Mouse (Mus musculus): ENCODE results near the gene Hoxc4. TPM values are rescaled to one million over a fixed set of nuclear protein-coding genes. Genes with fewer than 3 reads are reported as not detected.
A peak's percentile ranks its signal among the peaks of the same experiment; 100 is the strongest.

Gene Hoxc4
- total RNA-seq, 2 experiments from 2014 or later, result 5.9 to 6.6 TPM

DNA sequence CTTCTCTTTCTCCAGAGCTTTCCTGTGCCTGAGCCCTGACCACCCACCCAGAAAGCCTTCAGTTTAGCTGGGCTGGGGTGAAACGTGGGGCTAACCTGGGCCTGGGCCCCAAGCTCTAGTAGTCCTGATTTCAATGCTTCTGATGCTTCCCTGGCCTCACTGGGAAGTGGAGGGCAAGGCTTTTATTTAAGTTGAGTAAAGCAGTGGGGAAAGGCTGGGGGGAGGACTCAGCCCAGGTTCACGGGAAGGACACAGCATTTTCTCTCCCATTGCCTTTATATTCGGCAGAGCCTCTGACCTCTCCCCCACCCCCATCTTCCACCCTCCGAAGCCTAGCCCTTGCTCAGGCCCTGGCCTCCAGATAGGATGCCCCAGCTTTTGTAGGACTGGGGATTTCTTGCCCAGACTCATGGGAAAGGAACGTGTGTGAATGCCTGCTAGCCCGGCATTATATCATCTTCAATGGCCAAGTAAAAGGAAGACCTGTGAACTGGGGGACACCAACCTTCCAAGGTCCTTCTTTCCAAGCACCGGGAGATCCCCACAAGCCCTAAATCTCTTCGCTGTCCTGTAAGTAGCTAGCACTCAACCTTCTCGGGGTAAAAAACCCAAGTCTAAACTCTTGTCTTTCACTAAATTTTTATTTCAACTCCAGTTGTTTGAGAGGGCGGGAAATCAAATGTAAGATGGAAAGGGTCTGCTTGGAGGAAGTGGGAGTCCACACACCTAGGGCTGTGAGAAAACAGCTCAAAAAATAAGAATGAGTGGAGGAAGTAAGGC lies 20.2 kb downstream of the Hoxc4 start:
- no peak for DNase-seq

GRCm38 (mm10) chr15:103039609-103040008 lies 20.9 kb downstream of the Hoxc4 start:
- DNase-seq, result no peak

DNA sequence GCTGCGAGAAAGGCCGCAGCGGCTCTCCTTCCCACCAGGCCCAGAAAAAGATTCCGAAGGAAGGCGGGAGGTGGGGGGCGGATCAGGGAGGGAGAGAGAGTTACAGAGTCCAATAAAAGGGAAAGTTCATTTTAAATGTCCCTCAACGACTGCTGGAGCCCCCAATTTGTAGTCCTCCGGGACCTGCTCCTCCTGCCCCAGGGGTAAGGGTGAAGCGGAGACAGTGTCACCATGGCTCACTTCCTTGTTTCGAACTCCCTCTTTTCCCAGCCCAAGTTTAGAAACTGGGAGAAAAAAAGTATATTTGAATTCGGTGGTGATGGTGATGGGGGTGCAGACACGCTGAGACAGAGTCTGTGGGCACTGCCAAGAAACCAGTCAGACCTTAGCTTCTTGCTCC lies 21.9 kb downstream of the Hoxc4 start:
- DNase-seq, result peak in 1 of 2 experiments; percentile 13

DNA sequence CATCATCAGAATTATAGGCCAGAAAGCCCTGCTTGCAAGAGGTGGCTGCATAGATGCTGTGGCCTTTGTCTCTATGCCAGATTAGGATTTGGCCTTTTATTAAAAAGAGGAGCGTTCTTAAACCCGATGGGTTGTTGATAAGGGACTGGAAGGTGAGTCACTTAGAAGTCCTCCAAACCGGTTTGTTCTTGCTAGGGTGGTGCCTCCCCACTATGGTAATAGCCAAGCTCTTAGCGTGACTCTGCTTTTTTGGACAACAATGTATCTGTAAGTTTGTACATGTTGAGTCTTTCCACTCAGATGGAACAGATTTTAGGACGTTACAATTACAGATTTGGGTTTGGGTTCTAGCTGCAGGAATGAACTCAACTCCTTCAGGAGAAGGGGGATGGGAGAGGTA lies 22.9 kb downstream of the Hoxc4 start:
- no peak for DNase-seq

DNA sequence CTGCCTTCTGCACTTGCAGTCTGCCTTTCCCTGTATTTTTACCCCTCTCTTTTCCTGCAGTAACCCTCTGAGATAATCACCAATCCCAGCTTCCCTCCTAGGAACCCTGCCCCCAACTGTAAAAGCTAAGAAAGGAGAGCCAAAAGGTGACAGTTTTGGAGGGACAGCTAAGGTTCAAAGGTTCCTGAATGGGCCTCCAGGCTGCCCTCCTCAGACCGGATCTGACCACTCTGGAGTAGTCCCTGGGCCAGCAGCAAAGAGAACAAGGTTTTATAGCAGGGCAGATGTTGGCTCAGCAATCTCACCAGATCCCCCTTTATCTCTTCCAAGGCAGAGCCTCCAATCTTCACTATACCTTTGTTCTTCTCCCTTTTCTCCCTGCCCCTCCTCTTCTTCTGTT lies 23.5 kb downstream of the Hoxc4 start:
- DNase-seq, result no peak

- no peak for DNase-seq
Measured at GRCm38 (mm10) chr15:103051670-103052069, 32.9 kb downstream of the Hoxc4 start.

- DNase-seq, result no peak
Measured at GRCm38 (mm10) chr15:103053210-103053609, 34.5 kb downstream of the Hoxc4 start.

- no peak for DNase-seq
Measured at GRCm38 (mm10) chr15:103056396-103056795, 37.7 kb downstream of the Hoxc4 start.

DNA sequence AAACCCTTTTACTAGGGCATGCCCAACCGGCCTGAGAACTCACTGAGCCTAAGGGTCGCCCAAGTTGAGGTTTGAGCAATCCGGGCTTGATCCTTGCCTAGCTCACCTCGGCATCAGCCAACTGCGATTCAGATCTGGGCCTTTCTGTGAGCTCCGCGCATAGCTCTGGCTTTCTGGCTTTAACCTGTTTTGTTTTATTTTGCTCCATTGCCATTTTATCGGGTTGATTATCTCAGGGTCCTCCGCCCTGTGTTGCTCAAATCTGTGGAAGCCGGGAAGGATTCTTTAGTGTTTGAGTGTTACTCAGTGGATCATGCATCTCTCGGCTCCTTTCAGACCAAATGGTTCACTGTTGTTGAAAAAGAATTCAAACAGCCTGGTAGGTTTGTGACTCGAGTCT lies 40.0 kb downstream of the Hoxc4 start:
- peak in 1 of 2 experiments; percentile 15 for DNase-seq

GRCm38 (mm10) chr15:103059393-103059992 lies 40.8 kb downstream of the Hoxc4 start:
- DNase-seq, result no peak

GRCm38 (mm10) chr15:103060021-103060340 lies 41.2 kb downstream of the Hoxc4 start:
- peak in 1 of 2 experiments; percentile 13 for DNase-seq

DNA sequence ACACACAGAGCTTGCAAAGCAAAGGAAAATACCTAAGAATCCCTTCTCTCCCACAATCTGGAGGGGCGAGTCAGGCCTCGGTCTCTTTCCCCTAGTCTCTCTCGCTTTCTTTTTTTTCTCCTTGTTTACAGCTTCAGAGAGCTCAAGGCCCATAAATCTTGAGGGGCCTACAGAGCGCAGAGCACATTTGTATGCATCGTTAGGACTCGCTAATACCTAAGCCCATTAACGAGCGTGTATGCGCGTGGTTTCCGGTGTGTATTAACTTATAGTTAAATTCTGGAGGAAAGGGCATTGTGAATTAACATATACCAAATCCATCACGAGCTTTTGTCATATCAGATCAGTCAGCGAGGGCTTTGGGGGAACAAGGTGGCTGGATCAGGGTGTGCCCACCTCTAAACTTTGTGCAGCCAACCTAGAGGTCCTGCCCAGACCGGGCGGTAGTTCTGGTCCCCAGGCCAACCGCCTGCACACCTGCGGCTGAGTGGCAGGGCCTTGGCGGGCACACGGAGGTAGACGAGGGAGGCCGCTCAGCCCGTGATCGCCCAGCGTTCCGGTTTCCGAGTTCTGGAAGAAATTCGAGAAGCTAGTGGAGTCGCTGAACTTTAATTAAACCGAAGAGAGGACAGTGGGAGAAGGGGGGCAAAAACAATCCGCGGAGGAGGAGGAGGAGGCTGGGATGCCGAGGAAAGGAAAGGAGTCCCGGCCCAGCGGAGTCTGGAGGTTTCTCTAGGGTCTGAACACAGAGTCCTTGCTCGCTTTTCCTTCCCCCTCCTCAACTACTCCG lies 41.8 kb downstream of the Hoxc4 start:
- peak in 1 of 2 experiments; percentile 26 for DNase-seq

DNA sequence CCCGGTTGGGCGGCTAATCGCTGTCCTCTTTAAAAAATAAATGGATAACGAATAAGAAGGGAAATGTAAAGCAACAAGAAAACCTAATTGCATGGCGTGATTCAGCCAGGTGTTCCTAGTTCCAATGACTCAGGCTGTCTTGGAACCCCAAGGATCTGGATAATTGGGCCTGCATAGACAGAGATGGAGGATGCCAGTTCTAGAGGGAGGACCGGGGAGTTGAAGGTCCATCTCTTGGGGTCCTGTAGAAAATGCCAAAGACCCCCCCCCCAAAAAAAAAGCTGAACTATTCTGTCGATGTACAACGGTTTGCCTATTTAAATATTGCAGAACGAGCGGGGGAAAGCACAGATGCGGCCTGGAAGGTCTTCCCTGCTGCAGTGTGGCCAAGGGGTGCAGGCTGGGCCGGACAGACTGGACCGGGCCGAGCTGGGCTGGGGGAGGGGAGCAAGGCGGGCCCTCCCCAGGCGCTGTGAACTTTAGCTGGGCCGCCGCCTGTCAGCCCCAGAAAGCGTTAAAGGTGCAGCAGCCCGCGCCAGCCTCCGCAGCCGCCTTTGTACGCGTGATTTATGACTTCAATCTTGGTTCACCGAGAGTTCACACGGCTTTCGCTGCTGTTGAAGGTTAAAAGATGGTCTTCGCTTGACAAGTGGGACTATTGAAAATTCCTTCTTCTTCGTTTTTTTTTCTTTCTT lies 42.5 kb downstream of the Hoxc4 start:
- DNase-seq, result peak; percentile 56 to 76

- no peak for DNase-seq
Measured at GRCm38 (mm10) chr15:103061988-103062387, 43.3 kb downstream of the Hoxc4 start.

- DNase-seq, result no peak
Measured at GRCm38 (mm10) chr15:103065642-103066041, 46.9 kb downstream of the Hoxc4 start.

GRCm38 (mm10) chr15:103067701-103068100 lies 49.0 kb downstream of the Hoxc4 start:
- no peak for DNase-seq

GRCm38 (mm10) chr15:103069173-103069572 lies 50.4 kb downstream of the Hoxc4 start:
- DNase-seq, result peak; percentile 22 to 65

- DNase-seq, result peak in 1 of 2 experiments; percentile 54
Measured at GRCm38 (mm10) chr15:103071266-103071665, 52.5 kb downstream of the Hoxc4 start.

DNA sequence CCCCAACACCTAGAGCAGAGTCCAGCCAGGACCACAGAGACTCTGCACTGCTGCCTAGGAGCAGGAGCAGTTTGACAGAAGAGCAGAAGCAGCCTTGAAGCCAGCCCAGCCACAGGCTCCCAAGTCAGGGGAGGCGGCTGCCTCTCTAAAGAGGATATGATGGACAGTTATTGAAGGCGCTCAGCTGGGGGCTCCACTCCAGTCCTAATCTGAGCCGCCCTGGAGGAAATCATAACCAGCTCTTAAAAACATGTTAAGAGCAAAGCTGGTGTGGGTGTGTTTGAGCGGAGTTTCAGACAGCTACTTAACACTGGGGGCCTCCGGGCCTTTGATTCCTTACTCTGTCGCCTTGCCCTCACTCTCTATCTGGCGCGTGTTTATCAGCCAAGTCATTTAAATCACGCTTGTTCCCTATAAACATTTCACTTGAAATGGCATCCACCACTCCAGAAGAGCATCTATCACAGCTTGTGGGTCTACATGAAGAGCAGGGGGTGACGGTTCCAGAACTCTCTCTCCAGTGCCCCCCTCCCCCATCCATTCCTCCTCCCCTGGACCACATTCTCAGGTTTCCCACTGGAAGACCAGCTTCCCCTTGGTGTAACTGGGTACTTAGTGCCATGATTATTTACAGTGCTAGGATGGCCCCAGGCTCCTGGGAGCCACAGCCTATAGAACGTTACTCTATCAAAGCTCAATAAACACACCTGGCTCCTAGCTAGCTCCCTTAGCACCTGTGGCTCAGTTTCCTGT lies 56.1 kb downstream of the Hoxc4 start:
- DNase-seq, result no peak

GRCm38 (mm10) chr15:103077673-103078072 lies 58.9 kb downstream of the Hoxc4 start:
- DNase-seq, result no peak

- DNase-seq, result no peak
Measured at GRCm38 (mm10) chr15:103082622-103083021, 63.9 kb downstream of the Hoxc4 start.

GRCm38 (mm10) chr15:103083598-103083997 lies 64.9 kb downstream of the Hoxc4 start:
- no peak for DNase-seq
